Mouse (Mus musculus) embryonic facial prominence, embryonic 15.5 days (tissue): ENCODE measurements around the gene Exoc7. TPM values are rescaled to one million over a fixed set of nuclear protein-coding genes. Genes with fewer than 3 reads are reported as not detected.

Experiments
- polyA plus RNA-seq: library from polyadenylated mRNA; unstranded; fragments of >200 nt; fragmentation: Nextera tagmentation; extraction: Ambion mirVana; gene quantifications from 2 replicates; pipeline ENCODE4 v1.2.1, GENCODE M21; 2015

The Exoc7 gene
- polyA plus RNA-seq, 1 experiment from 2014 or later = 68.8 TPM

Other genes starting within 250 kb of the Exoc7 start
- gene Unc13d, start 229.3 kb downstream of the Exoc7 start, polyA plus RNA-seq = 4.3 and 4.8 TPM in 2 replicates
- 68.6 and 90.8 TPM in 2 replicates for gene Wbp2, start 220.2 kb downstream of the Exoc7 start, polyA plus RNA-seq
- 25.1 and 27.6 TPM in 2 replicates for gene Trim47, start 180.0 kb downstream of the Exoc7 start, polyA plus RNA-seq
- 5.2 and 6.1 TPM in 2 replicates for gene Trim65, start 176.1 kb downstream of the Exoc7 start, polyA plus RNA-seq
- 86.9 and 93.7 TPM in 2 replicates for gene Mrpl38, start 168.4 kb downstream of the Exoc7 start, polyA plus RNA-seq
- 36.9 and 44.9 TPM in 2 replicates for gene Fbf1, start 139.1 kb downstream of the Exoc7 start, polyA plus RNA-seq
- gene Ten1, start 108.4 kb downstream of the Exoc7 start, polyA plus RNA-seq = 81.0 and 86.7 TPM in 2 replicates
- 29.1 and 31.1 TPM in 2 replicates for gene Acox1, start 108.2 kb downstream of the Exoc7 start, polyA plus RNA-seq
- 28.1 and 28.5 TPM in 2 replicates for gene Evpl, start 69.2 kb downstream of the Exoc7 start, polyA plus RNA-seq
- gene Srp68, start 33.0 kb downstream of the Exoc7 start, polyA plus RNA-seq = 101 and 103 TPM in 2 replicates
- gene Galr2, start 26.3 kb downstream of the Exoc7 start, polyA plus RNA-seq = 0.27 and 0.47 TPM in 2 replicates
- 30.6 and 69.8 TPM in 2 replicates for gene Foxj1, start 28.2 kb upstream of the Exoc7 start, polyA plus RNA-seq
- 15.7 and 17.0 TPM in 2 replicates for gene Rnf157, start 105.8 kb upstream of the Exoc7 start, polyA plus RNA-seq
- 33.3 and 39.6 TPM in 2 replicates for gene Ubald2, start 126.9 kb upstream of the Exoc7 start, polyA plus RNA-seq
- 0.09 and 0.16 TPM in 2 replicates for gene Qrich2, start 159.0 kb upstream of the Exoc7 start, polyA plus RNA-seq
- gene Prpsap1, start 187.0 kb upstream of the Exoc7 start, polyA plus RNA-seq = 154 and 161 TPM in 2 replicates
- gene Sphk1, start 223.7 kb upstream of the Exoc7 start, polyA plus RNA-seq = 12.3 and 12.5 TPM in 2 replicates